Mouse (Mus musculus) stomach, embryonic 15.5 days (tissue): ENCODE data around the gene Thrap3. TPM values are rescaled to one million over a fixed set of nuclear protein-coding genes. Genes with fewer than 3 reads are reported as not detected.
A peak's percentile ranks its signal among the peaks of the same experiment; 100 is the strongest.

Experiments
- ATAC-seq: fragments of 200-750 bp; cut with Nextera tagmentation; 2 replicates; pipeline ENCODE4 v1.8.0; 2017; ENCODE audit warnings: low read depth, moderate number of reproducible peaks, moderate TSS enrichment; ENCODE audit not compliant: insufficient read depth, low FRiP score
- H3K27ac ChIP-seq: fragments of 300-500 bp; sonication (generic); 2 replicates; pipeline ENCODE4 v1.5.1; 2015; ENCODE audit warnings: mild to moderate bottlenecking, inconsistent platforms
- H3K27me3 ChIP-seq: fragments of 300-500 bp; sonication (generic); replicated peaks from 2 replicates; pipeline ENCODE4 v1.6.1; 2015; ENCODE audit warnings: inconsistent platforms
- H3K36me3 ChIP-seq: fragments of 300-500 bp; sonication (generic); 2 replicates; pipeline ENCODE4 v1.6.1; 2015; ENCODE audit warnings: inconsistent platforms
- H3K4me1 ChIP-seq: fragments of 300-500 bp; sonication (generic); 2 replicates; pipeline ENCODE4 v1.6.1; 2015; ENCODE audit warnings: inconsistent platforms
- H3K4me2 ChIP-seq: fragments of 300-500 bp; sonication (generic); 2 replicates; pipeline ENCODE4 v1.6.1; 2015; ENCODE audit warnings: mild to moderate bottlenecking, inconsistent platforms
- H3K4me3 ChIP-seq: fragments of 300-500 bp; sonication (generic); replicated peaks from 2 replicates; pipeline ENCODE4 v1.5.1; 2015; ENCODE audit warnings: inconsistent platforms
- H3K9ac ChIP-seq: fragments of 300-500 bp; sonication (generic); 2 replicates; pipeline ENCODE4 v1.6.1; 2015; ENCODE audit warnings: inconsistent platforms
- H3K9me3 ChIP-seq: fragments of 300-500 bp; sonication (generic); 2 replicates; pipeline ENCODE4 v1.6.1; 2016; ENCODE audit warnings: inconsistent platforms
- WGBS: fragments of 180-500 bp; shearing (Covaris S2); methylation state at CpG from one replicate; pipeline ENCODE4 v1.1.7; 2015; 5-methylcytosine and 5-hydroxymethylcytosine counted together
- polyA plus RNA-seq: library from polyadenylated mRNA; unstranded; fragments of >200 nt; fragmentation: Nextera tagmentation; extraction: Ambion mirVana; gene quantifications from 2 replicates; pipeline ENCODE4 v1.2.1, GENCODE M21; 2015

Gene Thrap3
- polyA plus RNA-seq, 1 experiment from 2014 or later = 182 TPM

GRCm38 (mm10) chr4:126149798-126150197, 52.8 kb downstream of the Thrap3 start:
- peak overlapping the region; percentile 73 for H3K4me2 ChIP-seq
- H3K27me3 ChIP-seq = no peaks in the 10 kb centered on the region
- H3K9me3 ChIP-seq = no peaks in the 10 kb centered on the region
- peaks cover 32% of the 10 kb centered on the region for H3K4me1 ChIP-seq
- H3K9ac ChIP-seq = no peak overlapping the region
- WGBS = 38% methylated on average over 10 of the region's 10 CpGs
- no peak for ATAC-seq
- H3K27ac ChIP-seq = peak overlapping the region; percentile 91
- H3K4me3 ChIP-seq = peak overlapping the region; percentile 65
- H3K36me3 ChIP-seq = no peaks in the 10 kb centered on the region; the same call in 1 of the 2 replicates

- no peaks in the 10 kb centered on the region for H3K27me3 ChIP-seq
- peak overlapping the region; percentile 52 for H3K9ac ChIP-seq
- H3K4me2 ChIP-seq = peak overlapping the region; percentile 73
- no peaks in the 10 kb centered on the region for H3K9me3 ChIP-seq
- H3K27ac ChIP-seq = peak overlapping the region; percentile 91
- H3K4me1 ChIP-seq = peaks cover 32% of the 10 kb centered on the region
- peak overlapping the region; percentile 65 for H3K4me3 ChIP-seq
- H3K36me3 ChIP-seq = no peaks in the 10 kb centered on the region; the same call in 1 of the 2 replicates
- WGBS = 23% methylated on average over 42 of the region's 42 CpGs
- ATAC-seq = no peak
Measured at GRCm38 (mm10) chr4:126149041-126149676, 53.4 kb downstream of the Thrap3 start.

- peak; percentile 71 for ATAC-seq
- peaks cover 32% of the 10 kb centered on the region for H3K4me1 ChIP-seq
- peak overlapping the region; percentile 52 for H3K9ac ChIP-seq
- peak overlapping the region; percentile 65 for H3K4me3 ChIP-seq
- peak overlapping the region; percentile 91 for H3K27ac ChIP-seq
- H3K36me3 ChIP-seq = no peaks in the 10 kb centered on the region; the same call in 1 of the 2 replicates
- H3K4me2 ChIP-seq = peak overlapping the region; percentile 73
- no peaks in the 10 kb centered on the region for H3K27me3 ChIP-seq
- under 1% methylated on average over 56 of the region's 67 CpGs for WGBS
- H3K9me3 ChIP-seq = no peaks in the 10 kb centered on the region
Measured at GRCm38 (mm10) chr4:126148161-126148961, 54.2 kb downstream of the Thrap3 start.

GRCm38 (mm10) chr4:126147533-126148160, 54.9 kb downstream of the Thrap3 start, which contains the start of gene Eva1b:
TSS of gene Eva1b (plus strand) at chr4:126147744.
- Histone ChIP-seq H3K27ac (peak within 1 kb of the TSS; percentile 91), H3K9ac (peak within 1 kb of the TSS; percentile 52), H3K36me3 (no peaks in the 10 kb centered on the region), H3K4me3 (peak within 1 kb of the TSS; percentile 65), H3K4me1 (peaks cover 32% of the 10 kb centered on the region), H3K4me2 (peak within 1 kb of the TSS; percentile 73), H3K9me3 (no peaks in the 10 kb centered on the region), H3K27me3 (no peaks in the 10 kb centered on the region)
- WGBS = 6% methylated on average over 24 of the region's 24 CpGs
- peak; percentile 80 for ATAC-seq

- Histone ChIP-seq H3K27ac (peak overlapping the region; percentile 91), H3K9me3 (no peaks in the 10 kb centered on the region), H3K4me2 (peak overlapping the region; percentile 73), H3K4me3 (0 out of 2 replicates have a peak overlapping the region, but pooled peaks have one; percentile 65), H3K9ac (no peak overlapping the region), H3K4me1 (peaks cover 32% of the 10 kb centered on the region), H3K27me3 (no peaks in the 10 kb centered on the region), H3K36me3 (no peaks in the 10 kb centered on the region)
- no peak for ATAC-seq
- 29% methylated on average over 9 of the region's 9 CpGs for WGBS
Measured at GRCm38 (mm10) chr4:126146974-126147532, 55.5 kb downstream of the Thrap3 start.

GRCm38 (mm10) chr4:126145396-126145795, 57.2 kb downstream of the Thrap3 start:
- Histone ChIP-seq H3K9ac (no peak overlapping the region), H3K27me3 (no peaks in the 10 kb centered on the region), H3K4me1 (peaks cover 29% of the 10 kb centered on the region), H3K4me2 (no peak overlapping the region), H3K27ac (no peak overlapping the region), H3K36me3 (0 out of 2 replicates have a peak, but pooled peaks cover 2% of the 10 kb centered on the region), H3K4me3 (no peak overlapping the region), H3K9me3 (no peaks in the 10 kb centered on the region)
- WGBS = 34% methylated on average over 4 of the region's 4 CpGs
- no peak for ATAC-seq

GRCm38 (mm10) chr4:126141021-126141420, 61.5 kb downstream of the Thrap3 start:
- Histone ChIP-seq H3K36me3 (peaks cover 31% of the 10 kb centered on the region), H3K9ac (no peak overlapping the region), H3K4me2 (no peak overlapping the region), H3K27me3 (no peaks in the 10 kb centered on the region), H3K27ac (no peak overlapping the region; the same call in 1 of the 2 replicates), H3K4me1 (peaks cover 10% of the 10 kb centered on the region; the same call in 1 of the 2 replicates), H3K9me3 (no peaks in the 10 kb centered on the region), H3K4me3 (no peak overlapping the region)
- 79% methylated on average over 5 of the region's 5 CpGs for WGBS
- ATAC-seq = no peak

- H3K4me1 ChIP-seq = peaks cover 12% of the 10 kb centered on the region; the same call in 1 of the 2 replicates
- ATAC-seq = no peak
- WGBS = 85% methylated on average over 4 of the region's 4 CpGs
Measured at GRCm38 (mm10) chr4:126137773-126138172, 64.8 kb downstream of the Thrap3 start.

GRCm38 (mm10) chr4:126134639-126135038, 67.9 kb downstream of the Thrap3 start:
- H3K4me3 ChIP-seq = no peak overlapping the region
- no peak overlapping the region for H3K4me2 ChIP-seq
- no peak overlapping the region for H3K9ac ChIP-seq
- ATAC-seq = no peak
- peaks cover 27% of the 10 kb centered on the region for H3K4me1 ChIP-seq
- WGBS = 81% methylated on average over 4 of the region's 4 CpGs
- H3K9me3 ChIP-seq = no peaks in the 10 kb centered on the region
- peaks cover 36% of the 10 kb centered on the region for H3K36me3 ChIP-seq
- no peaks in the 10 kb centered on the region for H3K27me3 ChIP-seq
- H3K27ac ChIP-seq = no peak overlapping the region

More at GRCm38 (mm10) chr4:126137773-126138172, 64.8 kb downstream of the Thrap3 start:
- Histone ChIP-seq H3K36me3 (peaks cover 41% of the 10 kb centered on the region), H3K9ac (no peak overlapping the region), H3K27me3 (no peaks in the 10 kb centered on the region), H3K9me3 (no peaks in the 10 kb centered on the region), H3K4me3 (no peak overlapping the region), H3K27ac (no peak overlapping the region), H3K4me2 (no peak overlapping the region)

GRCm38 (mm10) chr4:126134236-126134635, 68.3 kb downstream of the Thrap3 start:
- 94% methylated on average over 4 of the region's 4 CpGs for WGBS
- Histone ChIP-seq H3K4me2 (no peak overlapping the region), H3K4me3 (no peak overlapping the region), H3K27ac (no peak overlapping the region), H3K9ac (no peak overlapping the region), H3K36me3 (peaks cover 32% of the 10 kb centered on the region), H3K4me1 (peaks cover 27% of the 10 kb centered on the region), H3K27me3 (no peaks in the 10 kb centered on the region), H3K9me3 (no peaks in the 10 kb centered on the region)
- no peak for ATAC-seq

- peaks cover 27% of the 10 kb centered on the region for H3K4me1 ChIP-seq
- no peak overlapping the region for H3K4me2 ChIP-seq
- no peaks in the 10 kb centered on the region for H3K27me3 ChIP-seq
- H3K4me3 ChIP-seq = no peak overlapping the region
- H3K36me3 ChIP-seq = peaks cover 34% of the 10 kb centered on the region
- no peaks in the 10 kb centered on the region for H3K9me3 ChIP-seq
- no peak for ATAC-seq
- H3K27ac ChIP-seq = peak overlapping the region; percentile 44; the same call in 1 of the 2 replicates
- no peak overlapping the region for H3K9ac ChIP-seq
- 59% methylated on average over 6 of the region's 6 CpGs for WGBS
Measured at GRCm38 (mm10) chr4:126132636-126133264, 69.8 kb downstream of the Thrap3 start.
